Mouse (Mus musculus) gastrocnemius, adult 2 months (tissue): ENCODE results near the gene Wdr18. TPM values are rescaled to one million over a fixed set of nuclear protein-coding genes. Genes with fewer than 3 reads are reported as not detected.

Source experiments
- DNase-seq: peaks from one replicate; pipeline ENCODE4 v3.0.0; 2022
- H3K27ac ChIP-seq: fragments of 200-600 bp; 2 replicates; pipeline ENCODE4 v1.8.1; 2022; ENCODE audit warnings: mild to moderate bottlenecking
- H3K4me3 ChIP-seq: fragments of 200-600 bp; 2 replicates; pipeline ENCODE4 v1.8.1; 2022; ENCODE audit warnings: mild to moderate bottlenecking, moderate library complexity
- CTCF ChIP-seq: fragments of 200-600 bp; IDR thresholded peaks from 2 replicates; pipeline ENCODE4 v1.8.1; 2022; ENCODE audit warnings: antibody characterized with exemption, mild to moderate bottlenecking, moderate library complexity
- intact Hi-C: fragments of 180-260 bp; cut with DNase I; formaldehyde crosslinking; loops from one replicate; pipeline ENCODE4 v1.15.1; 2025
- total RNA-seq, 2 experiments: library from RNA; stranded (reverse); gene quantifications; 2 replicates each; pipeline ENCODE4 v1.2.3; 2021

Wdr18 gene
- total RNA-seq, 2 experiments from 2014 or later = 19.7 to 22.0 TPM

DNA sequence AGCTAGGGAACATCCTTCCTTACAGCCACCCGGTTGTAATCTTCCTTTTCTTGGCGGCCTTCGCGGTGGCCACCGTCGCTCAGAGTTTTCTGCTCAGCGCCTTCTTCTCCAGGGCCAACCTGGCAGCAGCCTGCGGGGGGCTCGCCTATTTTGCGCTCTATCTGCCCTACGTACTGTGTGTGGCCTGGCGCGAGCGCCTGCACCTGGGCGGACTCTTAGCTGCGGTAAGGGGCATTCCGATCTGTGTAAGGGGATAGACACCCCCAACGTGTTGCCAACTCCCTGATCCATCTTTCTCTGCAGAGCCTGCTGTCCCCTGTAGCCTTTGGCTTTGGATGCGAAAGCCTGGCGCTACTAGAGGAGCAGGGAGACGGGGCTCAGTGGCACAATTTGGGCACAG, 42.9 kb downstream of the Wdr18 start:
- no peak for TF ChIP-seq CTCF
- H3K27ac ChIP-seq = peak overlapping the region; percentile 60
- no peak overlapping the region for H3K4me3 ChIP-seq
- intact Hi-C loops = no loop called here
- DNase-seq = no peak

- Histone ChIP-seq H3K27ac (peak overlapping the region; percentile 60), H3K4me3 (no peak overlapping the region)
- no peak for DNase-seq
- no peak for TF ChIP-seq CTCF
- intact Hi-C loops = no loop called here
These were observed 43.7 kb downstream of the Wdr18 start for GRCm38 (mm10) chr10:80003374-80004232.

GRCm38 (mm10) chr10:80004233-80004705, 44.3 kb downstream of the Wdr18 start:
- intact Hi-C loops = no loop called here
- TF ChIP-seq CTCF = no peak
- no peak overlapping the region for H3K4me3 ChIP-seq
- no peak overlapping the region for H3K27ac ChIP-seq
- no peak for DNase-seq

GRCm38 (mm10) chr10:80011740-80012139, 51.8 kb downstream of the Wdr18 start:
- Histone ChIP-seq H3K27ac (no peak overlapping the region), H3K4me3 (no peak overlapping the region)
- intact Hi-C loops = no loop called here
- TF ChIP-seq CTCF = no peak
- no peak for DNase-seq

DNA sequence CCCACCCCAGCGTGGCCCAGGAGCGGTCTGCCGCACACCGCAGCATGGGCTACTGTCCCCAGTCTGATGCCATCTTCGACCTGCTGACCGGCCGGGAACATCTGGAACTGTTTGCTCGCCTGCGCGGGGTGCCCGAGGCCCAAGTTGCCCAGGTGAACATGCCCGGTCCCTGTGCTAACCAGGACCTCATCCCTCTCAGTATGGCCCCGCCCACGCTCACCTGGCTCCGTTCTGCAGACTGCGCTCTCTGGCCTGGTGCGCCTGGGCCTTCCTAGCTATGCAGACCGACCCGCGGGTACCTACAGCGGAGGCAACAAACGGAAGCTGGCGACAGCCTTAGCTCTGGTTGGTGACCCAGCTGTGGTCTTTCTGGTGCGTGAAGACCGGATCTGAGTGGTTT, 53.7 kb downstream of the Wdr18 start:
- no peak for DNase-seq
- Histone ChIP-seq H3K27ac (no peak overlapping the region), H3K4me3 (no peak overlapping the region)
- intact Hi-C loops = no loop called here
- no peak for TF ChIP-seq CTCF

GRCm38 (mm10) chr10:80014484-80015290, 54.7 kb downstream of the Wdr18 start:
- intact Hi-C loops = no loop called here
- no peak for DNase-seq
- no peak overlapping the region for H3K4me3 ChIP-seq
- TF ChIP-seq CTCF = peak; percentile 29; the same call in 1 of the 2 replicates
- H3K27ac ChIP-seq = no peak overlapping the region

- no peak overlapping the region for H3K4me3 ChIP-seq
- H3K27ac ChIP-seq = no peak overlapping the region
- no peak for TF ChIP-seq CTCF
- intact Hi-C loops = no loop called here
- no peak for DNase-seq
These were observed 55.6 kb downstream of the Wdr18 start for GRCm38 (mm10) chr10:80015583-80015982.

DNA sequence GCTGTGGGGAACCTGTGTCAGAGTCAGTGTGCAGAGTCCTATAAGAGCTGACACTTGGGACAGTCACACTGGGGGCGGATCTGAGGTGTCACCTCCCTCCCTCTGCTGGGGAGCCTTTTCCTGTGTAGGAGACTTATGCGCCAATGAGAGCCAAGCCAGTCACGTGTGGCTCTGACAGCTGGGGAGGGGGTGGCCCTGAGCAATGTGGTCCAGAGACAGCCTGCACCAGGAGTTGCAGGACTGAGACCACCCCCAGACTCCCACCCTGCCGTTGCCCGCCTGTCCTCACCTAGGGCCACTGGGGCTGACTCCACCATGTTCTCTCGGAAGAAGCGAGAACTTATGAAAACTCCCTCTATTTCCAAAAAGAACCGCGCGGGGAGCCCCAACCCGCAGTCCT, 56.6 kb downstream of the Wdr18 start, which contains the start of gene Arhgap45:
Arhgap45 (plus strand) TSS at position 143 of the 400 bp plus-strand sequence.
- TF ChIP-seq CTCF = no peak
- peak within 1 kb of the TSS; percentile 38 for H3K27ac ChIP-seq
- H3K4me3 ChIP-seq = peak within 1 kb of the TSS; percentile 55
- no peak for DNase-seq
- intact Hi-C loops = no loop called here

GRCm38 (mm10) chr10:80016931-80017330, 57.0 kb downstream of the Wdr18 start:
- H3K27ac ChIP-seq = peak overlapping the region; percentile 38

DNA sequence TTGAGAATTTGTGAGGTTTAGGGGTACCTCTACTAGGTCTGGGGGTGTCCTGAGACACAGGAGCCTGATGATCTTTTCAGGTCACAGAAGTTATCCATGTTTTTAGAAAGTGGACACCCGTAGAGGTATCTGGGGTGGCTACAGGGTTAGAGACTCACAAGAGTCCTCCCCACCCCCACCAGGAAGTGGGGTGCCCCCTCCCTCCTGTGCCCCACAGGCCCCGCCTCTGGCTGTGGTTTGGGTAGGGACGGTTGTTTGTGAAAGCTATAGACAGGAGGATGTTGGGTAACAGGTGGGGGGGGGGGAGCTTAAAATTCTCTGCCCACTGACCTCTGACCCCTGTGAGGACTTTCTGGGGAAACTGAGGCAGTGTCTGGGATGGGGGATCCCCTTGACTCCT, 57.4 kb downstream of the Wdr18 start:
- no peak for TF ChIP-seq CTCF
- no peak for DNase-seq
- Histone ChIP-seq H3K27ac (peak overlapping the region; percentile 38), H3K4me3 (peak overlapping the region; percentile 56)
- intact Hi-C loops = no loop called here

More at GRCm38 (mm10) chr10:80016931-80017330, 57.0 kb downstream of the Wdr18 start:
- H3K4me3 ChIP-seq = peak overlapping the region; percentile 55
- TF ChIP-seq CTCF = no peak
- intact Hi-C loops = no loop called here
- no peak for DNase-seq

DNA sequence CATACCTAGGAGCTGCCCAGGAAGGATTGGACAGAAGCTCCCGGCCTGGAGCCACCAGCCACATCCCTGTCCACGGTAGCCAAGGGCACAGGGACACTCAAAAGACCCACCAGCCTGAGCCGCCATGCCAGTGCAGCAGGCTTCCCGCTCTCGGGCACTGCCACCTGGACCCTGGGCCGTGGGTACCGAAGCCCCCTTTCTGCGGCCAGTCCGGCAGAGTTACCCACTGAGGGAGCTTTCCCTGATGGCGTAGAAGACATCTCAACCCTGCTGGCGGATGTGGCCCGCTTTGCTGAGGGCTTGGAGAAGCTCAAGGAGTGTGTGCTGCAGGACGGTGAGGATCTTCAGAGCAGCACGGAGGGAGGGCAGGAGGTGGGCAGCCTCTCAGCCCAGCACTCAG, 57.8 kb downstream of the Wdr18 start:
- no peak for TF ChIP-seq CTCF
- DNase-seq = no peak
- H3K4me3 ChIP-seq = peak overlapping the region; percentile 56
- peak overlapping the region; percentile 25; the same call in 1 of the 2 replicates for H3K27ac ChIP-seq
- intact Hi-C loops = no loop called here

GRCm38 (mm10) chr10:80018739-80019297, 58.9 kb downstream of the Wdr18 start:
- H3K27ac ChIP-seq = peak overlapping the region; percentile 69
- no peak for TF ChIP-seq CTCF
- no peak for DNase-seq
- intact Hi-C loops = no loop called here
- H3K4me3 ChIP-seq = peak overlapping the region; percentile 50
